18 mouse cellular contexts compared by ENCODE assay signal in genomic region chr5:121363441-121363840, GRCm38 (mm10). TPM values are rescaled to one million over a fixed set of nuclear protein-coding genes. Genes with fewer than 3 reads are reported as not detected.
DNase-seq lines count a peak whose midpoint lies in the region; TF ChIP-seq lines count a peak whose summit lies in the region.
"Had no signal": no experiment of that assay in that cellular context is flagged by ENCODE, and none has a peak within 500 bp of the region (broad histone marks: within the 10 kb centered on the region; RNA-seq: fewer than 3 reads in every experiment).

No protein-coding gene starts in this region.

- no peak overlapping the region for H3K4me3 ChIP-seq in gastrocnemius, adult 2 months
- H3K4me3 ChIP-seq: forebrain, embryonic 10.5 days; forebrain, embryonic 13.5 days; heart, adult 2 months; heart, embryonic 10.5 days; heart, embryonic 13.5 days; hindbrain, embryonic 12.5 days; hindbrain, embryonic 15.5 days had no signal

- peak; percentile 62 for DNase-seq in gastrocnemius, adult 2 months
- no peak for DNase-seq in gastrocnemius, postnatal 10 days
- DNase-seq in adrenal gland, postnatal 10 days = peak; percentile 27
- peak; percentile 15 for DNase-seq in adrenal gland, postnatal 25 days
- DNase-seq in testis, postnatal 10 days (ENCODE audit: low spot score) = no peak
- DNase-seq in thymus, postnatal 36 days = no peak
- DNase-seq: cerebellum, adult 18-20 months; cerebellum, adult 9-10 months; cerebellum, postnatal 14 days; heart, adult 2 months; heart, postnatal 14 days; kidney, adult 2 months had no signal

- intact Hi-C loops in gastrocnemius, adult 2 months (cut with DNase I) = no loop called here

- H3K27ac ChIP-seq in gastrocnemius, adult 2 months = peak overlapping the region; percentile 43; the same call in 1 of the 2 replicates
- H3K27ac ChIP-seq: forebrain, embryonic 10.5 days; forebrain, embryonic 13.5 days; heart, adult 2 months; heart, embryonic 10.5 days; heart, embryonic 13.5 days; hindbrain, embryonic 12.5 days; hindbrain, embryonic 15.5 days had no signal

- TF ChIP-seq CTCF in gastrocnemius, adult 2 months (IDR thresholded peaks at IDR 0.05) = no peak

RNA-seq across cellular contexts. Expression of gene Trafd1, which starts 22.0 kb away (rescaled TPM):
- total RNA-seq in gastrocnemius, adult 2 months (2021) = 10 to 100 TPM; 36.8 to 37.0 TPM
- total RNA-seq in gastrocnemius, postnatal 10 days (2021) = 10 to 100 TPM; 54.2 to 59.1 TPM
- 10 to 100 TPM; 52.3 TPM for total RNA-seq in adrenal gland, postnatal 10 days (2021)
- total RNA-seq in adrenal gland, postnatal 25 days (2021) = 28.1 and 50.7 TPM in 2 replicates

RNA-seq across cellular contexts. Expression of gene Naa25, which starts 34.3 kb away (rescaled TPM):
- 10 to 100 TPM; 26.9 to 33.3 TPM for total RNA-seq in gastrocnemius, adult 2 months (2021)
- 10 to 100 TPM; 22.2 to 23.7 TPM for total RNA-seq in gastrocnemius, postnatal 10 days (2021)
- total RNA-seq in adrenal gland, postnatal 10 days (2021) = 10 to 100 TPM; 31.0 to 32.1 TPM
- 35.2 and 38.6 TPM in 2 replicates for total RNA-seq in adrenal gland, postnatal 25 days (2021)

Comparison
In these comparisons a context has a peak if more than half of its experiments do, and no peak if none do; other contexts are left out.
1. DNase-seq: peak in gastrocnemius, adult 2 months (single experiment), adrenal gland, postnatal 10 days (single experiment) and adrenal gland, postnatal 25 days (single experiment); none in gastrocnemius, postnatal 10 days (single experiment), testis, postnatal 10 days (single experiment) and thymus, postnatal 36 days (0 of 2).